Mouse (Mus musculus) thymus, postnatal 4 days (tissue): ENCODE results near the gene Tle3.
A peak's percentile ranks its signal among the peaks of the same experiment; 100 is the strongest.

Experiments used
- DNase-seq: peaks from one replicate; pipeline ENCODE4 v3.0.0; 2021

Tle3 gene

GRCm38 (mm10) chr9:61360163-61360562 lies 12.0 kb upstream of the Tle3 start:
- no peak for DNase-seq

- peak; percentile 84 for DNase-seq
Observed at GRCm38 (mm10) chr9:61360727-61361631, 11.2 kb upstream of the Tle3 start.

GRCm38 (mm10) chr9:61363194-61363593 lies 9.0 kb upstream of the Tle3 start:
- DNase-seq: no peak

- no peak for DNase-seq
Observed at GRCm38 (mm10) chr9:61366108-61366507, 6.1 kb upstream of the Tle3 start.

GRCm38 (mm10) chr9:61367156-61367555 lies 5.0 kb upstream of the Tle3 start:
- no peak for DNase-seq

GRCm38 (mm10) chr9:61367857-61368566 lies 4.2 kb upstream of the Tle3 start:
- DNase-seq: no peak

GRCm38 (mm10) chr9:61368567-61369240 lies 3.5 kb upstream of the Tle3 start:
- DNase-seq: no peak

GRCm38 (mm10) chr9:61369316-61370273 lies 2.6 kb upstream of the Tle3 start:
- peak; percentile 72 for DNase-seq

GRCm38 (mm10) chr9:61370454-61370888 lies 1.7 kb upstream of the Tle3 start:
- peak; percentile 100 for DNase-seq

GRCm38 (mm10) chr9:61370889-61371754 lies 1.0 kb upstream of the Tle3 start:
- peak; percentile 73 for DNase-seq

GRCm38 (mm10) chr9:61372510-61372975 lies 377 bp downstream of the Tle3 start:
- no peak for DNase-seq

- peak; percentile 74 for DNase-seq
Observed at GRCm38 (mm10) chr9:61372976-61373633, 939 bp downstream of the Tle3 start.

GRCm38 (mm10) chr9:61373634-61373941 lies 1.4 kb downstream of the Tle3 start:
- DNase-seq: no peak

- DNase-seq: no peak
Observed at GRCm38 (mm10) chr9:61373942-61374900, 2.1 kb downstream of the Tle3 start.

GRCm38 (mm10) chr9:61375002-61375401 lies 2.8 kb downstream of the Tle3 start:
- DNase-seq: no peak

GRCm38 (mm10) chr9:61375802-61376561 lies 3.8 kb downstream of the Tle3 start:
- DNase-seq: no peak

- no peak for DNase-seq
Observed at GRCm38 (mm10) chr9:61376650-61377049, 4.5 kb downstream of the Tle3 start.

- no peak for DNase-seq
Observed at GRCm38 (mm10) chr9:61377706-61378479, 5.7 kb downstream of the Tle3 start.
